Mouse (Mus musculus) forebrain, embryonic 11.5 days (tissue): ENCODE data around the gene Nav2. TPM values are rescaled to one million over a fixed set of nuclear protein-coding genes. Genes with fewer than 3 reads are reported as not detected.

Experiments used
- ATAC-seq: fragments of 200-750 bp; cut with Nextera tagmentation; replicated peaks from 2 replicates; pipeline ENCODE4 v1.8.0; 2017; ENCODE audit warnings: moderate TSS enrichment; ENCODE audit not compliant: low FRiP score
- DNase-seq: peaks from one replicate; pipeline ENCODE4 v3.0.0-alpha.2; 2017; ENCODE audit warnings: low spot score
- H3K27ac ChIP-seq: fragments of 300-500 bp; sonication (generic); 2 replicates; pipeline ENCODE4 v1.5.1; 2014; ENCODE audit warnings: low read depth, low read length
- H3K27me3 ChIP-seq: fragments of 300-500 bp; sonication (generic); 2 replicates; pipeline ENCODE4 v1.6.1; 2014; ENCODE audit warnings: mild to moderate bottlenecking, low read length, mixed read lengths; ENCODE audit not compliant: control insufficient read depth, insufficient read depth
- H3K36me3 ChIP-seq: fragments of 300-500 bp; sonication (generic); 2 replicates; pipeline ENCODE4 v1.6.1; 2014; ENCODE audit warnings: mild to moderate bottlenecking, low read length, moderate library complexity, mixed read lengths; ENCODE audit not compliant: control insufficient read depth, insufficient read depth
- H3K4me1 ChIP-seq: fragments of 300-500 bp; sonication (generic); replicated peaks from 2 replicates; pipeline ENCODE4 v1.6.1; 2014; ENCODE audit warnings: low read length, mixed read lengths; ENCODE audit not compliant: control insufficient read depth, insufficient read depth
- H3K4me2 ChIP-seq: fragments of 300-500 bp; sonication (generic); 2 replicates; pipeline ENCODE4 v1.6.1; 2014; ENCODE audit warnings: low read depth, mild to moderate bottlenecking, low read length, moderate library complexity, mixed read lengths; ENCODE audit not compliant: severe bottlenecking
- H3K4me3 ChIP-seq: fragments of 300-500 bp; sonication (generic); 2 replicates; pipeline ENCODE4 v1.5.1; 2014; ENCODE audit warnings: low read depth, low read length
- H3K9ac ChIP-seq: fragments of 300-500 bp; sonication (generic); 2 replicates; pipeline ENCODE4 v1.6.1; 2014; ENCODE audit warnings: low read length
- H3K9me3 ChIP-seq: fragments of 300-500 bp; sonication (generic); 2 replicates; pipeline ENCODE4 v1.6.1; 2016; ENCODE audit warnings: low read length, mixed read lengths; ENCODE audit not compliant: control insufficient read depth
- WGBS: fragments of 180-500 bp; shearing (Covaris S2); extraction: QIAGEN DNeasy Blood & Tissue Kit; methylation state at CpG from one replicate; pipeline ENCODE4 v1.1.7; 2014; 5-methylcytosine and 5-hydroxymethylcytosine counted together
- polyA plus RNA-seq: library from polyadenylated mRNA; unstranded; fragments of >200 nt; fragmentation: Nextera tagmentation; extraction: Ambion mirVana; gene quantifications from 2 replicates; pipeline ENCODE4 v1.2.1, GENCODE M21; 2014

Gene Nav2
- polyA plus RNA-seq, 1 experiment from 2014 or later: 7.2 TPM

- Histone ChIP-seq H3K4me1 (no peaks in the 10 kb centered on the region), H3K27me3 (no peaks in the 10 kb centered on the region), H3K4me2 (no peak overlapping the region), H3K9me3 (no peaks in the 10 kb centered on the region), H3K4me3 (no peak overlapping the region), H3K36me3 (no peaks in the 10 kb centered on the region), H3K27ac (no peak overlapping the region), H3K9ac (no peak overlapping the region)
- ATAC-seq (no peak), DNase-seq (no peak)
- 91% methylated on average over 19 of the region's 19 CpGs for WGBS
These were observed 491.9 kb downstream of the Nav2 start for GRCm38 (mm10) chr7:49400463-49400862.

DNA sequence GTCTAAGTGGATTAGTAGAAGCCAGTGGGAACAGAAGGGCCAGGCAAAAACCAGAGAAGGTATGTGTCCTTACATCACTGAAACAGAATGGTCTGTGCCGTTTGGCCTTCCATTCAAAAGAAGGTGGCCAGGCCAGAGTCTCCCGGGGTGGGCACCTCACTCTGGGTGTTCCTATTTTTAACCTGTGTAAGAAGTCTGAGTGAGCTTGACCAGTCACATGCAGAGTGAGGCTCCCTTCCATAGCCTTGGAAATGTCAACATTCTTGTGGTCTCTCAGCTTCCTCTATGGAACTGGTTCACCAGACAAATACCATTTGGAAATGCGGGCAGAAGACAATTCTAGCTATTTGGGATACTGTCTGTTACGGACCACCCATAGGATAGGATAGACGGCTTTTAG, 494.0 kb downstream of the Nav2 start:
- H3K36me3 ChIP-seq: no peaks in the 10 kb centered on the region
- DNase-seq: no peak
- H3K4me1 ChIP-seq: no peaks in the 10 kb centered on the region
- 91% methylated on average over 5 of the region's 5 CpGs for WGBS
- H3K27ac ChIP-seq: no peak overlapping the region
- H3K4me2 ChIP-seq: no peak overlapping the region
- H3K4me3 ChIP-seq: no peak overlapping the region
- no peak overlapping the region for H3K9ac ChIP-seq
- no peak for ATAC-seq
- no peaks in the 10 kb centered on the region for H3K9me3 ChIP-seq
- no peaks in the 10 kb centered on the region for H3K27me3 ChIP-seq

- no peaks in the 10 kb centered on the region for H3K9me3 ChIP-seq
These were observed 499.2 kb downstream of the Nav2 start for GRCm38 (mm10) chr7:49407688-49408087.

GRCm38 (mm10) chr7:49408625-49409024, 500.1 kb downstream of the Nav2 start:
- Histone ChIP-seq H3K4me2 (no peak overlapping the region), H3K9me3 (no peaks in the 10 kb centered on the region), H3K36me3 (no peaks in the 10 kb centered on the region), H3K4me3 (no peak overlapping the region), H3K4me1 (no peaks in the 10 kb centered on the region; the same call in 1 of the 2 replicates), H3K9ac (no peak overlapping the region), H3K27me3 (no peaks in the 10 kb centered on the region; the same call in 1 of the 2 replicates), H3K27ac (no peak overlapping the region)
- DNase-seq: no peak
- ATAC-seq: no peak
- 94% methylated on average over 7 of the region's 7 CpGs for WGBS

More at GRCm38 (mm10) chr7:49407688-49408087, 499.2 kb downstream of the Nav2 start:
- Histone ChIP-seq H3K27me3 (no peaks in the 10 kb centered on the region; the same call in 1 of the 2 replicates), H3K27ac (no peak overlapping the region), H3K9ac (no peak overlapping the region), H3K4me3 (no peak overlapping the region), H3K4me2 (no peak overlapping the region), H3K36me3 (no peaks in the 10 kb centered on the region), H3K4me1 (no peaks in the 10 kb centered on the region)
- no peak for ATAC-seq
- no peak for DNase-seq
- WGBS: 95% methylated on average over 9 of the region's 9 CpGs

DNA sequence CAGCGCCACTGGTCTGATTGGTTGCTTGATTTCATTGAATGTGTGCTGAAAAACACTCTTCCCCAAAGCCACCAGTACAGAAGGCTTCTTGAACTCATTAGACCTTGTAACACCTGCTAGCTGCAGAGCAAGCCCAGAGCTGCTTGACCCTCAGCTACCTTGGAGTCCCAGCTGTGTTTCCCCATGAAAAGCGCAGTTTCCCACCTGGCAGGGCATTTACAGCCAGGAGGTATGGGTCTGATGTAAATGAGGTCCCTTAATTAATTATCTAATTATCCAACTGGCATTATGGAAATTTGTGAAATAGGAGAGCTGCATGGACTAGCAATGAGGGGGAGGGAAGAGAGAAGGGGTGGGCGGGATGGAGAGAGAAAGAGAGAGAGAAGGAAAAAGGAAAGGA, 500.7 kb downstream of the Nav2 start:
- Histone ChIP-seq H3K4me3 (no peak overlapping the region), H3K27ac (no peak overlapping the region), H3K9me3 (no peaks in the 10 kb centered on the region), H3K9ac (no peak overlapping the region), H3K36me3 (no peaks in the 10 kb centered on the region), H3K4me1 (no peaks in the 10 kb centered on the region; the same call in 1 of the 2 replicates), H3K27me3 (no peaks in the 10 kb centered on the region; the same call in 1 of the 2 replicates), H3K4me2 (no peak overlapping the region)
- ATAC-seq: 0 out of 2 replicates have a peak, but pooled peaks have one; percentile 12
- no peak for DNase-seq
- WGBS: 64% methylated on average over 3 of the region's 3 CpGs

DNA sequence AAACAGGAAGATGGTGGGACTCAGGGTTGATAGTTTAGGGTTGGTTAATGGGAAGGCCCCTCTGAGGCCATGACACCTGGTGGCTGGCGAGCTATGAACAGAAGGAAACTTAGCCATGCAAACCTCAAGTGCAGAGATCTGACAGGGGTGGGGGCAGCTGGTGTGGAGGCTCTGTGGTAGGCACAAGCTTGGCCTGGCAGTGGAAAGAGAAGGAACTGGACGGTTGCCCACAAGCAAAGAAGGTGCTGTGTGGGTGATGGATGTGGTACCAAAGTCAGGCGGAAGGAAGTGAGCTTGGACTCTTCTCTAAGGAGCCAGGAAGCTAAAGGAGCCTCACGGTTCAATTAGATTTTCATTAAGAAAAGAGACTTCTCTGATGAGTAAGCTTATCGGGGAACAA, 501.7 kb downstream of the Nav2 start:
- ATAC-seq (no peak), DNase-seq (no peak)
- H3K9ac ChIP-seq: no peak overlapping the region
- no peak overlapping the region for H3K27ac ChIP-seq
- no peak overlapping the region for H3K4me3 ChIP-seq
- H3K9me3 ChIP-seq: no peaks in the 10 kb centered on the region
- 92% methylated on average over 5 of the region's 5 CpGs for WGBS
- no peak overlapping the region for H3K4me2 ChIP-seq
- no peaks in the 10 kb centered on the region for H3K36me3 ChIP-seq
- no peaks in the 10 kb centered on the region; the same call in 1 of the 2 replicates for H3K4me1 ChIP-seq
- H3K27me3 ChIP-seq: no peaks in the 10 kb centered on the region; the same call in 1 of the 2 replicates

- H3K4me3 ChIP-seq: no peak overlapping the region
- H3K9ac ChIP-seq: no peak overlapping the region
- 91% methylated on average over 4 of the region's 4 CpGs for WGBS
- no peaks in the 10 kb centered on the region; the same call in 1 of the 2 replicates for H3K4me1 ChIP-seq
- DNase-seq (no peak), ATAC-seq (no peak)
- H3K27ac ChIP-seq: no peak overlapping the region
- H3K4me2 ChIP-seq: no peak overlapping the region
- no peaks in the 10 kb centered on the region for H3K36me3 ChIP-seq
- no peaks in the 10 kb centered on the region; the same call in 1 of the 2 replicates for H3K27me3 ChIP-seq
- H3K9me3 ChIP-seq: no peaks in the 10 kb centered on the region
These were observed 502.4 kb downstream of the Nav2 start for GRCm38 (mm10) chr7:49410892-49411291.

DNA sequence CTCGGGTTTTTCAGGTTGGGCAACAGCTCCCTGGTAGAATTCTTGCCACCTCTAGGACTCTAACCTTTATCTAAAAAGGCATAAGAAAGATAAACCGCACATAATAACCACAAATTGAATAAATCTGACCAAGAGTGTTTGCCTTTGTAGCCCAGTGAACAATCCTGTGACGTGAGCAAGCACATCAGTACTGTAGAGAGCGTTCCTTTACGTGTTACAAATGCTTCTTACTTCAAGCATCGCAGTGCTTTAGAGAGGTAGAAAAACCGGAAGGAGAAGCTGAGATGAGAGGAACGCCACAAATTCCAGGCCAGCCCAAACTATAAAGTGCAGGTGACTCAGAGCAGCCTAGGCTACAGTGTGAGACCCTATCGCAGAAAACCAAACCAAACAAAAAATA, 503.3 kb downstream of the Nav2 start:
- no peaks in the 10 kb centered on the region for H3K9me3 ChIP-seq
- H3K4me2 ChIP-seq: no peak overlapping the region
- no peak overlapping the region for H3K9ac ChIP-seq
- H3K27me3 ChIP-seq: no peaks in the 10 kb centered on the region; the same call in 1 of the 2 replicates
- no peak for ATAC-seq
- no peak for DNase-seq
- H3K27ac ChIP-seq: no peak overlapping the region
- H3K36me3 ChIP-seq: no peaks in the 10 kb centered on the region
- WGBS: 93% methylated on average over 9 of the region's 9 CpGs
- H3K4me1 ChIP-seq: no peaks in the 10 kb centered on the region; the same call in 1 of the 2 replicates
- no peak overlapping the region for H3K4me3 ChIP-seq

DNA sequence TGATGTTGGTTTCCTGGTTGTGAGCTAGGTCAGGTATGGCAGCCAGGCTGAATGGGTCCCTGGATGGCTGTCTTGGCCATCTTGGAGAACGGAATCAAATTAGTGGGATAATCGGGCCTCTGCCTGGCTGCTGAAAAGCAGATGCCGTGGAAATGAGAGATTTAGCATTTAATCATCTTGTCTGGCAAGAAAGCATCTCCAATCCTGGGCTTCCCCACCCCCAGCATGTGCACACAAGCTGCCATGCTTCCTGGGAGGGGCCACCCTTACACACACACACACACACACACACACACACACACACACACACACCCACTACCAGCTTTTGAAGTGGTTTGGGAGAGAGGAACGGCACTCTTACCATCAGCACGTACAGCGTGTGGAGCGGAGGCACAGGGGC, 506.6 kb downstream of the Nav2 start:
- Histone ChIP-seq H3K9me3 (no peaks in the 10 kb centered on the region), H3K4me2 (no peak overlapping the region), H3K9ac (no peak overlapping the region), H3K36me3 (no peaks in the 10 kb centered on the region), H3K27me3 (no peaks in the 10 kb centered on the region; the same call in 1 of the 2 replicates), H3K27ac (no peak overlapping the region), H3K4me3 (no peak overlapping the region), H3K4me1 (no peaks in the 10 kb centered on the region; the same call in 1 of the 2 replicates)
- 88% methylated on average over 7 of the region's 7 CpGs for WGBS
- ATAC-seq (no peak), DNase-seq (no peak)
